Mouse (Mus musculus) gastrocnemius, postnatal 10 days (tissue): ENCODE results near the gene Nisch. TPM values are rescaled to one million over a fixed set of nuclear protein-coding genes. Genes with fewer than 3 reads are reported as not detected.

Experiments
- DNase-seq: peaks from one replicate; pipeline ENCODE4 v3.0.0; 2021; ENCODE audit warnings: mixed read lengths
- total RNA-seq, 2 experiments: library from RNA; stranded (reverse); gene quantifications; 2 replicates each; pipeline ENCODE4 v1.2.3; 2021

The Nisch gene
- total RNA-seq, 2 experiments from 2014 or later, result 133 to 183 TPM

- DNase-seq, result no peak
Measured at GRCm38 (mm10) chr14:31161638-31162037, 55.1 kb downstream of the Nisch start.

GRCm38 (mm10) chr14:31161191-31161590 lies 55.6 kb downstream of the Nisch start:
- DNase-seq, result no peak

- no peak for DNase-seq
Measured at GRCm38 (mm10) chr14:31160196-31161150, 56.3 kb downstream of the Nisch start.

GRCm38 (mm10) chr14:31145694-31146093 lies 71.1 kb downstream of the Nisch start:
- no peak for DNase-seq

- DNase-seq, result peak; percentile 2
Measured at GRCm38 (mm10) chr14:31141011-31141410, 75.7 kb downstream of the Nisch start.

- peak; percentile 3 for DNase-seq
Measured at GRCm38 (mm10) chr14:31140141-31140540, 76.6 kb downstream of the Nisch start.

- peak; percentile 3 for DNase-seq
Measured at GRCm38 (mm10) chr14:31139666-31140065, 77.1 kb downstream of the Nisch start.

GRCm38 (mm10) chr14:31138897-31139429 lies 77.8 kb downstream of the Nisch start:
- peak; percentile 0 for DNase-seq

GRCm38 (mm10) chr14:31138219-31138896 lies 78.4 kb downstream of the Nisch start:
- peak; percentile 4 for DNase-seq

GRCm38 (mm10) chr14:31137791-31138190 lies 79.0 kb downstream of the Nisch start:
- DNase-seq, result no peak

GRCm38 (mm10) chr14:31137281-31137595 lies 79.5 kb downstream of the Nisch start:
- DNase-seq, result no peak

GRCm38 (mm10) chr14:31136411-31137280 lies 80.1 kb downstream of the Nisch start:
- no peak for DNase-seq

- DNase-seq, result no peak
Measured at GRCm38 (mm10) chr14:31135495-31136410, 81.0 kb downstream of the Nisch start.

- no peak for DNase-seq
Measured at GRCm38 (mm10) chr14:31134015-31135000, 82.4 kb downstream of the Nisch start.

GRCm38 (mm10) chr14:31133023-31133665 lies 83.6 kb downstream of the Nisch start:
- DNase-seq, result no peak

- DNase-seq, result no peak
Measured at GRCm38 (mm10) chr14:31132491-31132975, 84.2 kb downstream of the Nisch start.

GRCm38 (mm10) chr14:31132031-31132430 lies 84.7 kb downstream of the Nisch start:
- no peak for DNase-seq

GRCm38 (mm10) chr14:31131272-31131821 lies 85.4 kb downstream of the Nisch start:
- DNase-seq, result no peak
